8 mouse cellular contexts compared by ENCODE assay signal in the genomic region with DNA sequence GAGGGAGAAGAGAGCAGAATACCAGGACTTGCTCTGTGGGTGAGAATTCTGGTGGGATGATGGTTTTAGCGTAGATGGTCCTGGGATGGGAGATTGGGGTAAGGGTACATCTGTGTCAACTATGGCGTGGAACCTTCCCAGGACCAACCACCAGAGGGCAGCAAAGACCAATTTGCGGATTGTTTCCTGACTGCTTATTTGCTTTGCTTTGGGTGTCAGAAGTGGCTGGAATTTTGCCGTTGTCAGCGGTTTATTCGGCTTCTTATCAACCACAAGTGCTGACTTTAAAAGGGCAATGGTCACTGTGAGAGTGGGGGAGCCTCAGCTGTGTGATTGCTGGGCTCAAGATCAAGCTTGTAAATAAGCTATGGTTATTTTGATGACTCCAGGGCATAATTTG. TPM values are rescaled to one million over a fixed set of nuclear protein-coding genes. Genes with fewer than 3 reads are reported as not detected.
DNase-seq lines count a peak whose midpoint lies in the region; ATAC-seq lines count a peak whose summit lies in the region.

No protein-coding gene starts in this region.

- H3K27me3 ChIP-seq in hindbrain, embryonic 15.5 days = no peaks in the 10 kb centered on the region

- H3K4me1 ChIP-seq in hindbrain, embryonic 15.5 days (replicated peaks) = no peaks in the 10 kb centered on the region

- no peaks in the 10 kb centered on the region for H3K9me3 ChIP-seq in hindbrain, embryonic 15.5 days

- H3K36me3 ChIP-seq in hindbrain, embryonic 15.5 days = no peaks in the 10 kb centered on the region

- H3K4me3 ChIP-seq in hindbrain, embryonic 15.5 days = no peak overlapping the region

- H3K27ac ChIP-seq in hindbrain, embryonic 15.5 days (replicated peaks) = no peak overlapping the region

- peak; percentile 84 for ATAC-seq in hindbrain, embryonic 15.5 days (ENCODE audit: low FRiP score, low read depth)
- peak; percentile 84 for ATAC-seq in megakaryocyte, adult 5-6 weeks (ENCODE audit: poor library complexity, severe bottlenecking)

- no peak overlapping the region for H3K4me2 ChIP-seq in hindbrain, embryonic 15.5 days

- peak; percentile 74 for DNase-seq in R1 (ENCODE audit: low read depth, low spot score)
- peak; percentile 76 for DNase-seq in cerebellum, adult 9-10 months
- peak; percentile 46 to 93 for DNase-seq in frontal cortex, adult 2 months (ENCODE audit: extremely low spot score in 1 of 2, low spot score in 1 of 2)
- DNase-seq in layer of hippocampus, postnatal 25 days (ENCODE audit: extremely low spot score in 1 of 2, low spot score in 1 of 2) = peak; percentile 85 to 99
- peak; percentile 93 for DNase-seq in right cerebral cortex, adult 2 months (ENCODE audit: low spot score in 2 of 2)
- DNase-seq in urinary bladder, postnatal 10 days (ENCODE audit: low spot score) = peak; percentile 63

- H3K9ac ChIP-seq in hindbrain, embryonic 15.5 days = no peak overlapping the region

- WGBS in hindbrain, embryonic 15.5 days = 5% methylated on average over 6 of the region's 6 CpGs

RNA-seq across cellular contexts. Expression of a gene that starts 50.8 kb away (rescaled TPM):
- 0.06 TPM in 1 of 2 replicates, not detected in the other for polyA plus RNA-seq in frontal cortex, adult 2 months (2012; rRNA removed)
- polyA plus RNA-seq in hindbrain, embryonic 15.5 days (2015; fragmentation: Nextera tagmentation; extraction: Ambion mirVana) = 0.16 TPM in 1 of 2 replicates, not detected in the other
- not detected for total RNA-seq in layer of hippocampus, postnatal 25 days (2021)
- 0.56 and 0.57 TPM in 2 replicates for total RNA-seq in megakaryocyte, adult 5-6 weeks (2015)
- total RNA-seq in megakaryocyte, adult 5-6 weeks (2017) = 0.11 and 0.28 TPM in 2 replicates

RNA-seq across cellular contexts. Expression of a gene that starts 57.8 kb away (rescaled TPM):
- 0.34 and 0.82 TPM in 2 replicates for polyA plus RNA-seq in frontal cortex, adult 2 months (2012; rRNA removed)
- polyA plus RNA-seq in hindbrain, embryonic 15.5 days (2015; fragmentation: Nextera tagmentation; extraction: Ambion mirVana) = 10.9 and 12.5 TPM in 2 replicates
- total RNA-seq in layer of hippocampus, postnatal 25 days (2021) = 1 to 10 TPM in 1 of 2 experiments, under 1 TPM in 1; 0.54 to 1.1 TPM
- 52.6 and 56.4 TPM in 2 replicates for total RNA-seq in megakaryocyte, adult 5-6 weeks (2015)
- 52.9 and 55.4 TPM in 2 replicates for total RNA-seq in megakaryocyte, adult 5-6 weeks (2017)

Comparison
In these comparisons a context has a peak if more than half of its experiments do, and no peak if none do; other contexts are left out.
1. RNA of a gene that starts 57.8 kb away (total RNA-seq): 52.6 to 56.4 TPM in megakaryocyte, adult 5-6 weeks; 0.54 to 1.1 TPM in layer of hippocampus, postnatal 25 days; every median in the first group is over 10 times any median in the second.
2. Peak in every context shown above with its lines, with median percentiles within 50 percentile points of each other: DNase-seq.